Mouse (Mus musculus): ENCODE data around the gene Cul3. TPM values are rescaled to one million over a fixed set of nuclear protein-coding genes. Genes with fewer than 3 reads are reported as not detected.
A peak's percentile ranks its signal among the peaks of the same experiment; 100 is the strongest.

Cul3 gene
- polyA plus RNA-seq, 1 experiment from 2014 or later: 16.7 TPM

GRCm38 (mm10) chr1:80224839-80225412 lies 115.4 kb downstream of the Cul3 start:
- Histone ChIP-seq H3K9me3 (replicated peaks) (no peaks in the 10 kb centered on the region), H3K27me3 (replicated peaks) (no peaks in the 10 kb centered on the region), H3K4me2 (no peak overlapping the region), H3K36me3 (no peaks in the 10 kb centered on the region), H3K4me1 (no peaks in the 10 kb centered on the region), H3K27ac (no peak overlapping the region), H3K4me3 (no peak overlapping the region), H3K9ac (no peak overlapping the region)
- WGBS (ENCODE audit: insufficient replicate concordance): 51% methylated on average over 3 of the region's 3 CpGs
- no peak for ATAC-seq

- 40% methylated on average over 4 of the region's 4 CpGs for WGBS (ENCODE audit: insufficient replicate concordance)
- H3K27me3 ChIP-seq (replicated peaks): no peaks in the 10 kb centered on the region
- no peaks in the 10 kb centered on the region for H3K9me3 ChIP-seq (replicated peaks)
- H3K4me3 ChIP-seq: no peak overlapping the region
- no peak overlapping the region for H3K9ac ChIP-seq
- no peaks in the 10 kb centered on the region for H3K4me1 ChIP-seq
- no peak for ATAC-seq
- H3K4me2 ChIP-seq: no peak overlapping the region
- H3K27ac ChIP-seq: no peak overlapping the region
- H3K36me3 ChIP-seq: no peaks in the 10 kb centered on the region
Observed at GRCm38 (mm10) chr1:80221151-80221550, 119.1 kb downstream of the Cul3 start.

DNA sequence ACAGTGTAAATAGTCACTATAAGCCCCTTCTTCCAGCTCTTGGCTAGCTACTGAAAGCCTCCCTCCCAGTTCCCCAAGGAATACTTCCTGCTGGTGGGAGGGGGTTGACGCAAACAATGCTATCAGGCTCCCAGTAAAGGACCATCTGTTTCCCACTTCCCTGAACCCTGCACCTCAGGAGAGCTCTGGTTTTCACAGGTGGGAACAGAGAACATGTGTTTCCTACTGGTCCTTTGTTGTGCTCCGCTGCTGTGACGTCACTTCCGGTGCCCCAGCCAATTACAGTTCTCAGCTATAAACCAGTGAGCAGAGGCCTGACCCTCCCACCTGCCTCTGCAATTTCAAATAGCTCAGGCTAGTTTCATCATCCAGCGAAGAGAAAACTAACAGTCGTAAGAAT lies 122.0 kb downstream of the Cul3 start, which contains the start of gene Fam124b:
Fam124b (minus strand) TSS at position 206 of the 400 bp plus-strand sequence.
- H3K36me3 ChIP-seq: no peaks in the 10 kb centered on the region
- H3K4me1 ChIP-seq: no peaks in the 10 kb centered on the region
- no peak within 1 kb of the TSS for H3K4me3 ChIP-seq
- no peaks in the 10 kb centered on the region for H3K9me3 ChIP-seq (replicated peaks)
- WGBS (ENCODE audit: insufficient replicate concordance): 35% methylated on average over 6 of the region's 6 CpGs
- ATAC-seq: no peak
- no peak within 1 kb of the TSS for H3K9ac ChIP-seq
- H3K4me2 ChIP-seq: peak within 1 kb of the TSS; percentile 20; the same call in 1 of the 2 replicates
- no peaks in the 10 kb centered on the region for H3K27me3 ChIP-seq (replicated peaks)
- H3K27ac ChIP-seq: no peak within 1 kb of the TSS

Other genes starting within 250 kb of the Cul3 start
- 0.06 TPM in 1 of 2 replicates, not detected in the other for gene Fam124b, start 122.0 kb downstream of the Cul3 start, polyA plus RNA-seq (2016; fragmentation: Nextera tagmentation; extraction: Ambion mirVana)
- not detected in 2 replicates for gene Gm45261, start 121.0 kb upstream of the Cul3 start, polyA plus RNA-seq (2016; fragmentation: Nextera tagmentation; extraction: Ambion mirVana)

All from liver, embryonic 12.5 days (tissue).